Mouse (Mus musculus): ENCODE data around the gene Relch.

Gene Relch

DNA sequence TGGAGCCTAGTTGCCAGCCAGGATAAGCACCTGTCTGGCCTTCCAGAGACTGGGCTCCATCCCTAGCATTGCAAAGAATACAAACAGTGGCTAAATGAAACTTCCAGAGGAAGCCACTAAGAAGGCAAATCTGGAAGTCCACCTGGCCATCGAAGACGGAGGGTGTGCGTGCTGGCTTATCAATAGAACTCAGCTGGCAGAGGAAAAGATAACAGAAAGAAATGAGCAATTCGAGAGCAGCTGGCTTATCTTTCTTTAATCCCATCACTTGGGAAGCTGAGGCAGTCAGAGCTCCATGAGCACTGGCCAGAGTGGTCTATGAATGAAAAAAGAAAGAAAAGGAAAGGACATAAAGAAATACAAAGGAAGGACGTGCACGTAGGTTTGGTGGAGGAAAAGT is 136.9 kb downstream of the Relch start:
- DNase-seq, result no peak

DNA sequence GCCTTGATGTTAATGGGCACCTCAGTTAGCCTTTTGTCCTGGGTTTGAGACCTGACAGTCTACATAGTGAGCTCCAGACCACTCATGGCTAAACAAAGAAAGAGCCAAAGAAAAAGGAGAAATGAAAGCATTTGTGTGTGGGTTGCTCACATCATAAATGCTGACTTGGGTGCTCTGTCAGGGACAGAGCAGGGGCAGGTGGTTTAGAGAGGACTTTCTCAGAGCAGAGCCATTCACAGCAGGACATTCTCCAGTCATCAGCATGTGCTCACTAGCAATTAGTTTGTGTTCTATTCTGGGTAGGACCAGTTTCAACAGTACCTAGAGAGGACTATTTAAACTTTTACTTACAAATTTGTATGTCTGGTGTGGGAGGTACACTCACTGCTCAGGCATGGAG is 137.6 kb downstream of the Relch start:
- DNase-seq, result no peak

DNA sequence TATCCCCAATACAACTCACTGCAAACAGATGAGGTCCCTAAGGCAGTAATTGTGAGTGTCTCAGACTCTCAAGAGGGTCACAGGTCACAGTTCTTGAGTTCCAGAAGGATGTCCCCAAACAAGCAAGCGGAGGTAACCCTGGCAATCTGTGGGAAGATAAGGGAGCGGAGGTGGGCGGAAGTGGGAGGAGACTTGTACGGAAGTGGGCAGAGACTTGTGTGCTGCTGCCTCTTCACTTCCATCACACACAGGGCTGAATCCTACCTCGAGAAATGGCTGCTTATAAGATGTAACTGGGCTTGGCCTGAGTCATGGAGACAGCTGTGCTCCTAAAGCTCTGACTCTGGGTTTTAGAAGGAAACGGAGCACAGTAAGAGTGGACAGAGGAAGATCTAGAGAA is 139.3 kb downstream of the Relch start:
- no peak for DNase-seq

DNA sequence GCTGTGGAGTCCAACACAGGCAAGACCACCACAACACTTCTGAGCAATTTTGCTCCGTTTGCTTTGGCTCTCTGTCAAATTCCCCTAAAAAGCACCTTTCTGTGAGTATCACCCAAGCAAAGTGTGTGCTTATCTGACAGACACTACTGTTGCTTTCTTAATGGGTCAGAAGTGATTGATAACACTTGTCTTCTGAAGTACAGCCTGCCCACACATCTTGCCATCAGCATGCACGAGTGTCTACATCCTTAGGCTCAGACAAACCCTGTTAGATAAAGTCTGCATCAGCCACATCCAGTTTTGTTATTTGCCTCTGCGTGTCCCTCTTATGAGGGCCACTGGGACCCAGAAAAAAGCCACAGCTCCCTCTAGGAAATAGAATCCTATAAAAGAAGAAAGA is 140.6 kb downstream of the Relch start:
- DNase-seq, result no peak
